Mouse (Mus musculus): ENCODE measurements around the gene Rhbg. TPM values are rescaled to one million over a fixed set of nuclear protein-coding genes. Genes with fewer than 3 reads are reported as not detected.
A peak's percentile ranks its signal among the peaks of the same experiment; 100 is the strongest.

Rhbg gene
- polyA plus RNA-seq, 1 experiment from 2014 or later: 0.18 TPM

GRCm38 (mm10) chr3:88210121-88210520 is 44.4 kb downstream of the Rhbg start:
- Histone ChIP-seq H3K4me1 (ENCODE audit: control insufficient read depth, insufficient read depth, low read length) (peaks cover 30% of the 10 kb centered on the region), H3K4me2 (ENCODE audit: low read length) (peak overlapping the region; percentile 61), H3K27ac (ENCODE audit: low read length) (peak overlapping the region; percentile 94), H3K9me3 (replicated peaks; ENCODE audit: control insufficient read depth, low read length, poor library complexity, severe bottlenecking) (no peaks in the 10 kb centered on the region), H3K9ac (ENCODE audit: low read depth, low read length) (peak overlapping the region; percentile 87), H3K4me3 (ENCODE audit: low read depth, low read length) (peak overlapping the region; percentile 54), H3K27me3 (ENCODE audit: control insufficient read depth, insufficient read depth, low read depth, low read length) (peaks cover 18% of the 10 kb centered on the region), H3K36me3 (ENCODE audit: control insufficient read depth, insufficient read depth, low read length) (no peaks in the 10 kb centered on the region)
- ATAC-seq: no peak
- 21% methylated on average over 2 of the region's 2 CpGs for WGBS

GRCm38 (mm10) chr3:88209306-88209705 is 45.2 kb downstream of the Rhbg start:
- ATAC-seq: no peak
- H3K9ac ChIP-seq (ENCODE audit: low read depth, low read length): peak overlapping the region; percentile 87
- H3K4me3 ChIP-seq (ENCODE audit: low read depth, low read length): peak overlapping the region; percentile 54
- H3K36me3 ChIP-seq (ENCODE audit: control insufficient read depth, insufficient read depth, low read length): no peaks in the 10 kb centered on the region
- H3K9me3 ChIP-seq (replicated peaks; ENCODE audit: control insufficient read depth, low read length, poor library complexity, severe bottlenecking): no peaks in the 10 kb centered on the region
- WGBS: 1% methylated on average over 6 of the region's 6 CpGs
- H3K4me2 ChIP-seq (ENCODE audit: low read length): peak overlapping the region; percentile 61
- peaks cover 32% of the 10 kb centered on the region for H3K4me1 ChIP-seq (ENCODE audit: control insufficient read depth, insufficient read depth, low read length)
- peaks cover 18% of the 10 kb centered on the region for H3K27me3 ChIP-seq (ENCODE audit: control insufficient read depth, insufficient read depth, low read depth, low read length)
- peak overlapping the region; percentile 94 for H3K27ac ChIP-seq (ENCODE audit: low read length)

GRCm38 (mm10) chr3:88208226-88208720 is 46.2 kb downstream of the Rhbg start:
- H3K4me3 ChIP-seq (ENCODE audit: low read depth, low read length): peak overlapping the region; percentile 54
- no peak for ATAC-seq
- WGBS: 0% methylated on average over 3 of the region's 3 CpGs
- H3K27me3 ChIP-seq (ENCODE audit: control insufficient read depth, insufficient read depth, low read depth, low read length): peaks cover 22% of the 10 kb centered on the region
- H3K9me3 ChIP-seq (replicated peaks; ENCODE audit: control insufficient read depth, low read length, poor library complexity, severe bottlenecking): no peaks in the 10 kb centered on the region
- H3K9ac ChIP-seq (ENCODE audit: low read depth, low read length): peak overlapping the region; percentile 87
- H3K36me3 ChIP-seq (ENCODE audit: control insufficient read depth, insufficient read depth, low read length): no peaks in the 10 kb centered on the region
- peak overlapping the region; percentile 61 for H3K4me2 ChIP-seq (ENCODE audit: low read length)
- H3K27ac ChIP-seq (ENCODE audit: low read length): peak overlapping the region; percentile 94
- peaks cover 35% of the 10 kb centered on the region for H3K4me1 ChIP-seq (ENCODE audit: control insufficient read depth, insufficient read depth, low read length)

- Histone ChIP-seq H3K27ac (ENCODE audit: low read length) (peak overlapping the region; percentile 94), H3K36me3 (ENCODE audit: control insufficient read depth, insufficient read depth, low read length) (no peaks in the 10 kb centered on the region), H3K9me3 (replicated peaks; ENCODE audit: control insufficient read depth, low read length, poor library complexity, severe bottlenecking) (no peaks in the 10 kb centered on the region), H3K4me3 (ENCODE audit: low read depth, low read length) (peak overlapping the region; percentile 54), H3K9ac (ENCODE audit: low read depth, low read length) (peak overlapping the region; percentile 87), H3K4me2 (ENCODE audit: low read length) (peak overlapping the region; percentile 61), H3K4me1 (ENCODE audit: control insufficient read depth, insufficient read depth, low read length) (peaks cover 36% of the 10 kb centered on the region), H3K27me3 (ENCODE audit: control insufficient read depth, insufficient read depth, low read depth, low read length) (peaks cover 19% of the 10 kb centered on the region)
- WGBS: 2% methylated on average over 12 of the region's 15 CpGs
- peak; percentile 15; the same call in 1 of the 2 replicates for ATAC-seq
Observed at GRCm38 (mm10) chr3:88207451-88208100, 46.9 kb downstream of the Rhbg start.

GRCm38 (mm10) chr3:88206901-88207371 is 47.6 kb downstream of the Rhbg start:
- peak overlapping the region; percentile 54 for H3K4me3 ChIP-seq (ENCODE audit: low read depth, low read length)
- H3K36me3 ChIP-seq (ENCODE audit: control insufficient read depth, insufficient read depth, low read length): no peaks in the 10 kb centered on the region
- H3K9me3 ChIP-seq (replicated peaks; ENCODE audit: control insufficient read depth, low read length, poor library complexity, severe bottlenecking): no peaks in the 10 kb centered on the region
- ATAC-seq: peak; percentile 44
- peak overlapping the region; percentile 61 for H3K4me2 ChIP-seq (ENCODE audit: low read length)
- H3K27ac ChIP-seq (ENCODE audit: low read length): peak overlapping the region; percentile 94
- peaks cover 13% of the 10 kb centered on the region for H3K27me3 ChIP-seq (ENCODE audit: control insufficient read depth, insufficient read depth, low read depth, low read length)
- H3K9ac ChIP-seq (ENCODE audit: low read depth, low read length): peak overlapping the region; percentile 87
- WGBS: 0% methylated on average over 14 of the region's 14 CpGs
- H3K4me1 ChIP-seq (ENCODE audit: control insufficient read depth, insufficient read depth, low read length): peaks cover 36% of the 10 kb centered on the region

- Histone ChIP-seq H3K27ac (ENCODE audit: low read length) (peak overlapping the region; percentile 94), H3K36me3 (ENCODE audit: control insufficient read depth, insufficient read depth, low read length) (no peaks in the 10 kb centered on the region), H3K9me3 (replicated peaks; ENCODE audit: control insufficient read depth, low read length, poor library complexity, severe bottlenecking) (no peaks in the 10 kb centered on the region), H3K9ac (ENCODE audit: low read depth, low read length) (peak overlapping the region; percentile 87), H3K4me2 (ENCODE audit: low read length) (peak overlapping the region; percentile 61), H3K27me3 (ENCODE audit: control insufficient read depth, insufficient read depth, low read depth, low read length) (peaks cover 12% of the 10 kb centered on the region), H3K4me1 (ENCODE audit: control insufficient read depth, insufficient read depth, low read length) (peaks cover 36% of the 10 kb centered on the region), H3K4me3 (ENCODE audit: low read depth, low read length) (peak overlapping the region; percentile 54)
- 3% methylated on average over 3 of the region's 3 CpGs for WGBS
- peak; percentile 28 for ATAC-seq
Observed at GRCm38 (mm10) chr3:88206500-88206899, 48.0 kb downstream of the Rhbg start.

- H3K36me3 ChIP-seq (ENCODE audit: control insufficient read depth, insufficient read depth, low read length): no peaks in the 10 kb centered on the region
- peak; percentile 63 for ATAC-seq
- peak overlapping the region; percentile 54 for H3K4me3 ChIP-seq (ENCODE audit: low read depth, low read length)
- peak overlapping the region; percentile 94 for H3K27ac ChIP-seq (ENCODE audit: low read length)
- 4% methylated on average over 8 of the region's 8 CpGs for WGBS
- H3K9ac ChIP-seq (ENCODE audit: low read depth, low read length): peak overlapping the region; percentile 87
- peaks cover 11% of the 10 kb centered on the region for H3K27me3 ChIP-seq (ENCODE audit: control insufficient read depth, insufficient read depth, low read depth, low read length)
- H3K4me2 ChIP-seq (ENCODE audit: low read length): peak overlapping the region; percentile 61
- H3K9me3 ChIP-seq (replicated peaks; ENCODE audit: control insufficient read depth, low read length, poor library complexity, severe bottlenecking): no peaks in the 10 kb centered on the region
- peaks cover 32% of the 10 kb centered on the region for H3K4me1 ChIP-seq (ENCODE audit: control insufficient read depth, insufficient read depth, low read length)
Observed at GRCm38 (mm10) chr3:88205563-88206491, 48.7 kb downstream of the Rhbg start.

GRCm38 (mm10) chr3:88205176-88205562 is 49.3 kb downstream of the Rhbg start:
- Histone ChIP-seq H3K36me3 (ENCODE audit: control insufficient read depth, insufficient read depth, low read length) (no peaks in the 10 kb centered on the region), H3K27me3 (ENCODE audit: control insufficient read depth, insufficient read depth, low read depth, low read length) (peaks cover 4% of the 10 kb centered on the region), H3K9me3 (replicated peaks; ENCODE audit: control insufficient read depth, low read length, poor library complexity, severe bottlenecking) (no peaks in the 10 kb centered on the region), H3K4me3 (ENCODE audit: low read depth, low read length) (no peak overlapping the region), H3K27ac (ENCODE audit: low read length) (peak overlapping the region; percentile 94), H3K4me2 (ENCODE audit: low read length) (no peak overlapping the region), H3K4me1 (ENCODE audit: control insufficient read depth, insufficient read depth, low read length) (peaks cover 32% of the 10 kb centered on the region), H3K9ac (ENCODE audit: low read depth, low read length) (peak overlapping the region; percentile 28; the same call in 1 of the 2 replicates)
- 0 out of 2 replicates have a peak, but pooled peaks have one; percentile 2 for ATAC-seq
- WGBS: 17% methylated on average over 4 of the region's 4 CpGs

All from midbrain, embryonic 16.5 days (tissue).